Mouse (Mus musculus): ENCODE measurements around the gene Nppa.

DNA sequence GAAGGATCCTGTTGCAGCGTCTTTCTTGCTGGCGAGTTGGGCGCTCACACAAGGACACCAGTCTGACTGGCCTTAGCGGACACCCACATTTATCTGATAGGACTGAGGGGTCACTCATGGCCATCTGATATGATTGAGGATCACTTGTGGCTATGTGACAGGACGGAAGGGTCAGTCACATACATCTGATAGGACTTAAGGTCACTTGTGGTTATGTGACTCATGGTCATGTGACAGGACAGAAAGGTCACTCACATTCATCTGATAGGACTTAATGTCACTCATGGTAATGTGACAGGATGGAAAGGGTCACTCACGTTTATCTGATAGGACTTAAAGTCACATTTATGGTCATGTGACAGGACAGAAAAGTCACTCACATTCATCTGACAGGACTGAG is 22.1 kb upstream of the Nppa start:
- TF ChIP-seq CTCF (IDR thresholded peaks at IDR 0.05) = no peak
- no peak for TF ChIP-seq POLR2A (IDR thresholded peaks at IDR 0.05; ENCODE audit: insufficient read depth, low read depth, low read length)
